Mouse (Mus musculus) gastrocnemius, postnatal 14 days (tissue): ENCODE measurements around the gene Rps19. TPM values are rescaled to one million over a fixed set of nuclear protein-coding genes. Genes with fewer than 3 reads are reported as not detected.
"Not testable (repeated sequence)": the region's sequence is repeated elsewhere in the genome, so short reads cannot be mapped to it uniquely, and the experiment has no call there.

ENCODE experiments used
- DNase-seq: peaks from one replicate; pipeline ENCODE4 v3.0.0; 2021; ENCODE audit warnings: mixed read lengths
- intact Hi-C: fragments of 180-260 bp; cut with DNase I; formaldehyde crosslinking; loops from one replicate; pipeline ENCODE4 v1.15.1; 2025; ENCODE audit warnings: low total_unique reads
- long read RNA-seq, 2 experiments: library from polyadenylated mRNA; stranded (forward); transcript quantifications; one replicate each; pipeline ENCODE4 v2.0.0; 2021
- total RNA-seq, 2 experiments: library from RNA; stranded (reverse); gene quantifications; 2 replicates each; pipeline ENCODE4 v1.2.3; 2021

Gene Rps19
- total RNA-seq = 100 to 1,000 TPM; 481 to 524 TPM
- long read RNA-seq, experiment 1, transcript Rps19-203 (6 exons, 774 nt) = major isoform, 123 of 140 reads
- long read RNA-seq, experiment 1, transcript Rps19-208 (2 exons, 286 nt) = minor isoform, 5 of 140 reads
- long read RNA-seq, experiment 1, partial matches to known transcripts = 2 of 140 reads
- long read RNA-seq, experiment 1, other reads (novel, unspliced or antisense) = 6 of 140 reads
- long read RNA-seq, experiment 2, transcript Rps19-203 (6 exons, 774 nt) = major isoform, 158 of 172 reads
- long read RNA-seq, experiment 2, partial matches to known transcripts = 1 of 172 reads
- long read RNA-seq, experiment 2, other reads (novel, unspliced or antisense) = 3 of 172 reads

- intact Hi-C loops = no loop called here
- DNase-seq = peak; percentile 99
These were observed at the start of gene Rps19 for GRCm38 (mm10) chr7:24883896-24884692. Rps19 (plus strand) TSS chr7:24884371.

DNA sequence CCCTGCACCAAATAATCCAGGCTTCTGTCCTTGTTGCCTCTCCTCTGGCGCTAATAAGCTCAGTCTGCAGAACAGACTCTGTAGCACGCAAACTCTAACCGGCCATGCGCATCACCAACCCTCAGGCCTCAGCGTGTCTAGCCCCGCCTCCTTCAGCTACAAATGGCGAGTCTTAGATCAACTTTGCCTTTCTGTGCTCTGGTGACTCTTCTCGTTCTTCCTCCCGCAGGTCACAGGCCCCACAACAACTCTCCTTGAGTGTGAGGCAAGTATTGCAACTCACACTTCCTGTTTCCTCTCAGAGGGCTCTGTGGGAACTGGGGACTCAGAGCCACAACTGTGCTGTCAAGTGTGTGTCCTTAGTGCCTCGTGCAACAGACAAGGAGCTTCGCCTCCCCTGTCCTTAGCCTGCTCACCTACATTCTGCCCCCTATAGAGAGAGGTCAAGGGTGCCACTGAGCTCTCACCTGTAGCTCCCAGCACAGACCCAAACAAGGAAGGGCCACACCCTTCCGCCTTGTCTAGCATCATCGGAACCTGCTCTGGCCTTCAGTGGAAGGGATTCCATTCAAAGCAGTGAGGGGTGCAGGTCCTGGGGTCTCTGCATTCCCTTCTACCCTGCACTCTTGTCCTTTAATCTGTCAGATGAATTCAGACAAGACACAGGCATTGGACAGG, 45.3 kb upstream of the Rps19 start:
- not testable (repeated sequence) for DNase-seq

GRCm38 (mm10) chr7:24839410-24839808, 44.8 kb upstream of the Rps19 start:
- no peak for DNase-seq
- intact Hi-C loops = loop anchor here (5.0 kb wide), 1 partner anchor 738 kb away; no protein-coding TSS in a partner anchor

More for the DNA sequence above, 45.3 kb upstream of the Rps19 start:
- intact Hi-C loops = loop anchor here (5.0 kb wide), 1 partner anchor 738 kb away; no protein-coding TSS in a partner anchor

- intact Hi-C loops = no loop called here
- no peak for DNase-seq
These were observed 43.8 kb upstream of the Rps19 start for GRCm38 (mm10) chr7:24840331-24840730.

DNA sequence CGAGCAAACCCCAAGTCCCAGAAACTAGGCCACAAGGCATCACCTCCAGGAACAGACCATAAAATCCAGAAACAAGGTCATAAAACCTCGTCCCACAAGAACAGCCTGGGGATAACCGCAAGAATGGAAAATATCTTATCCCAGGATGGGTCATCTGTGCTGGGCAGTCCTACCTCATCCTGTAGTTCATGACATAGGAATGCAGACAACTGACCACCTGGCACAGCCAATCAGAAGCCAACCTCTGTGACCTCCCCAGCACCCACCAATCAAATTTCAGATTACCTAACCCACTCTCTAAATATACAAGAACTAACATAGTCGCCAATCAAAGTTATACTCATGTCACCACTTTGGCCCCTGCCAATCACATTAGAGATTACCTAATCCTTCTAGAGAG, 43.2 kb upstream of the Rps19 start:
- no peak for DNase-seq
- intact Hi-C loops = no loop called here

DNA sequence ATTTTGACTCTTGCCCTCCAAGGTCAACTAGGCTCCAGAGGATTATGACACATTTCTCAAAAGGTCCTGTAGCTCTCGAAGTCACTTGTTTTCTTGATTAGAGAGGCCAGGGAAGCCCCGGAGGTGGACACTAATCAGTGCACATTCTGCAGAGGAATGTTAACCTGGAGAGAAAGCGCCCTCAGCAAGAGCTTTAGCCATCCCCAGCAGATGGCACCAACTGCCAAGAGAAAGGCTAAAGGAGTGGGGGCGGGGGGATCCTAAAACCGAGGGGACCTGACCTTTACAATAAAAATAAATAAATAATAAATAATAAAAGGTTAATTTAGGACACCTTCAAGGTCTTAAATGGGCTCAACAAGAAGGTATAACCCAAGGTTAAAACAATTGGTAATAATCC, 40.0 kb upstream of the Rps19 start:
- no peak for DNase-seq
- intact Hi-C loops = no loop called here

GRCm38 (mm10) chr7:24845181-24845580, 39.0 kb upstream of the Rps19 start:
- no peak for DNase-seq
- intact Hi-C loops = no loop called here

DNA sequence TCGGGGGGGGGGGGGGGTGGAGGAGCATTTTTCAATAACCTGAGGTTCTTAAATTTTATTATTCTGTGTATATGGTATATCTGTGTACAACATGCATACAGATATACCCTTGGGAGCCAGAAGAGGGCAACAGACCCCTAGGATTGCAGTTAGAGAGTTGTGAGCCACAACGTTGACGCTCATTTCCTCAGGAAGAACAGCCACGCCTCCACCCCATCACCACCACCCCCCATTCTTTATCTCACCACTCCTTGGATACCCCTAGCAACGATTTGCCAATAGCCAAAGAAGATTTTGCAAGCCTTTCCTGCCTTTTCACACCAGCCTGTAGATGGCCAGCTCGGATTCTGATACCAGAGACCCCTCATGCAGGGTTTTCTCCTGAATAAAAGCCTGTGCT, 38.5 kb upstream of the Rps19 start:
- intact Hi-C loops = no loop called here
- DNase-seq = no peak

DNA sequence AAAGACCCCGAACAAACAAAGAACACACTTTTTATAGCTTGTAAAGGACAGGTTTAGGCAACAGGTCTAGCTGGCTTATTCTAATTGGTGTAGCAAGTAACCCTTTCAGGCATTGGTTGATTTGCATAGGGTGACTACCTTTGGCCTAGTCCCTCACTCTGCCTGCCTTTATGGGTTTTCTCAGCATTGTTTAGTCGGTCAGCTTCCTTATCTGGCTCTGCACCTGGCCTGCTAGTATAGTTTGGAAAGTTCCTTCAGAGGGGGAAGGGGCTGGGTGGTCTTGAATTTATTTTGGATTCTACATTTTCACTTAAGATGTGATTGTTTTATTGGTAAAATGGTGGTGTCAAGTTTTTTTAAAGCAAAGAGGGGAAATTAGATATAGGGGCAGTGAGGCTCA, 37.6 kb upstream of the Rps19 start:
- intact Hi-C loops = not testable (repeated sequence)

DNA sequence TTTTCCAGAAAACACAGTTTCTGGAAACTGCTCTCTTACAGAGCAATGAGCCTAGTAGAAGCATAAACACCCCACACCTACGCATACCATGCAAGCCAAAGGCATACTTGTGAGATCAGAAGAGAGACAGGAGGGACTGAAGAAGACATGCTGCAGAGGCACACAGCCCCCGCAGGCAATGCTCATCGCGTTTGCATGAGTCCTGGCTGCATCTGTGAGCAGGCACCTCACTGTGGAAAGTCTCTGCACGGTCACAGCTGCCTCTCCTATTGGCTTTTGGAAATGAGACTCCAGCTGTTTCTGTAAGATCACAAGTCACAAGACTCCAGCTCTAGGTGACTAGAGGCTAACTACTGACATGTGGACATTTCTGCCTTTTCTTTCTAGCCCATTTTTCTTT, 34.0 kb upstream of the Rps19 start:
- no peak for DNase-seq
- intact Hi-C loops = no loop called here

More for the DNA sequence above, 37.6 kb upstream of the Rps19 start:
- not testable (repeated sequence) for DNase-seq

- DNase-seq = no peak
- intact Hi-C loops = no loop called here
These were observed 33.3 kb upstream of the Rps19 start for GRCm38 (mm10) chr7:24850899-24851303.

DNA sequence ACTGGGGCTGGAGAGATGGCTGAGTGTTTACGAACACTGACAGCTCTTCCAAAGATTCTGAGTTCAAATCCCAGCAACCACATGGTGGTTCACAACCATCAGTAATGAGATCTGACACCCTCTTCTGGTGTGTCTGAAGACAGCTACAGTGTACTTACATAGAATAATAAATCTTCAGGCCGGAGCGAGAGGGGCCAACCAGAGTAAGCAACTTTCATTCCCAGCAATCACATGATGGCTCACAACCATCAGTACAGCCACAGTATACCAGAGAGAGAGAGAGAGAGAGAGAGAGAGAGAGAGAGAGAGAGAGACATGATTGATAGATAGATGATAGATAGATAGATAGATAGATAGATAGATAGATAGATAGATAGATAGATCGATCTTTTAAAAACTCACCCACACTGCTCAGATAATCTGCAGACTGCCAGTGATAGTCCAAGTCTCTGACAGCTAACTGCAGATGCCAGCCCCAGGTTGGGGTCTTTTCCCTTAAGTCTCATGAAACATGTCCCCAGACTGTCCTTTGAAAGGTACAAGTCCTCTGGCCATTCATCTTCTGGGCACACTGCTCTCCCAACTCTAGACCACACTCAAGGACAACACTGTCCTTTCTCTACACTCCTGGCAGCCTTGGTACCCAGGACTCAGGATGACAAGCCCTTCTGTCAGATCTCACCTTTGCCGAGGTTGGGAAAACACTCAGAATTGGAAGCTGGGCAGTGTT, 32.4 kb upstream of the Rps19 start:
- no peak for DNase-seq
- intact Hi-C loops = no loop called here

DNA sequence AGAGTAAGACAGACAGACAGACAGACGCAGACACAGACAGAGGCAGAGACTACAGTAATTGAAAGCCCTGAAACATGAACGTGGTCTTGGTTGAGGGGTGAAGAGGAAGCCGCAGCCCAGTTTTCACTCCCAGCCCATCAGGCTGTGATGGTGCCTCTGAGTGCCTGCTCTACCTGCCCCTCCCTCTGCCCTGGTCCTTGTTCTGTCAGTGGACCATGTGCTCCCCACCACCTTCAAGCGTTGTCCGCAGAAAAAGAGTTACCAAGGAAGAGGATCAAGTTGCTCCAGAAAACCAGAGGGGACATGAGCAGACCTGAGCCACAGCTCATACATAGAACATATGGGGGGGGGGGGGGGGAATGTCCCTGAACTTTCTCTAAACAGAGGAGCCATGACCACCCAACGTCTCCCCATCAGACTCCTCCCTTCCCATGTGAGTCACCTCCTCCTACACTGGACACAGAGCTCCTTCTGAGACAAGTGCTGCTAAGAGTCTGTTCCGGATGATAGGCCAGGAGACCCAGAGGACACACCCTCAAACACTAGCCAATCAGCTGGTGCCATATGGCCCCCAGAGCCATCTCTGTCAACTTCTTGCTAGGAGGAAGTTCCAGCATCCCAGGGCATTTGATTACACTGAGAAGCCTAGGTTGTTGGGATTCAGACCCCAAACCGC, 31.5 kb upstream of the Rps19 start:
- intact Hi-C loops = no loop called here
- DNase-seq = no peak

DNA sequence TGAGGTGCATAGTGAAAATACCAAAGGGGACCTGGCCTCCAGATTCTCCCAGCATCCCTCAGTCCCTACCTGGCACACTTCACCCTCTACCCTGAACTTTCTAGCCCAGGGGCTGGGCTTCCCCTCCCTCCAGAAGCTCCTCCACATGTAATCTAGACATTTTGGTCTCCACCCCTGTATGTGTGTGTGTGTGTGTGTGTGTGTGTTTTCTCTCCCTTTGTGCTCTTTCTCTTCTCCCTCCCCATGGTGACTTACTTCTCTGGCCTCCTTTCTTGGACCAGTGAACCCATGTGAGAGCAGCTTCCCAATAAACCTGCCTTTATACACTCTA, 31.0 kb upstream of the Rps19 start:
- intact Hi-C loops = no loop called here
- no peak for DNase-seq

- DNase-seq = no peak
- intact Hi-C loops = no loop called here
These were observed 30.5 kb upstream of the Rps19 start for GRCm38 (mm10) chr7:24853695-24854094.

DNA sequence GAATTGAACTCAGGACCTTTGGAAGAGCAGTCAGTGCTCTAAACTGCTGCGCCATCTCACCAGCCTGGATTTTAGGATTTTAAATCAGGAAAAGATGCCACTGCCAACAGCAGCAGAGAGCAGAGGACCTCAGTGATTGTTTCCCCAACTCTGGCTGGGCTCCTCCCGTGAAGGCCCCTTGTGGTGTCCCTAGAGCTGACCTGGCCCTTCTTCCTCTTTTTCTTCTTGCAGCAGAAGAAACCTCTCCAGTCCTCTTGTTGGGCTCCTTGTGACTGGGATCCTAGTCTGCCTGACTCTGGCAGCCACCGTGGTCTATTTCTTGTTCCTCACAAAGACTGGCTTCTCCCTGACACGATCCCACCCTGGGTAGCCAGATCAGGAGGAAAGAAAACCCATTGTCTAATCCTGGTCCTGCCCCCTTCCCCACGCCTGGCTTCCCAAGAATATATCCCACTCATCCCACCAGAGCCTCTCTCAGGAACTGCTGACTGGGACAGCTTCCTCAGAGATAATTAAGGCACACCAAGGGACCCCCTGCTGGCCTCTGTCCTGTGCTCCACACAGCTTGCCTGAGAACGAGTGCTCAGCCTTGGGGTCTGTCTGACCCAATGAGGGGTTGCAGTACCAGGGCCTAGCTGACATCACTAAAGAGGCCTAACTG, 27.6 kb upstream of the Rps19 start:
- intact Hi-C loops = no loop called here
- no peak for DNase-seq

DNA sequence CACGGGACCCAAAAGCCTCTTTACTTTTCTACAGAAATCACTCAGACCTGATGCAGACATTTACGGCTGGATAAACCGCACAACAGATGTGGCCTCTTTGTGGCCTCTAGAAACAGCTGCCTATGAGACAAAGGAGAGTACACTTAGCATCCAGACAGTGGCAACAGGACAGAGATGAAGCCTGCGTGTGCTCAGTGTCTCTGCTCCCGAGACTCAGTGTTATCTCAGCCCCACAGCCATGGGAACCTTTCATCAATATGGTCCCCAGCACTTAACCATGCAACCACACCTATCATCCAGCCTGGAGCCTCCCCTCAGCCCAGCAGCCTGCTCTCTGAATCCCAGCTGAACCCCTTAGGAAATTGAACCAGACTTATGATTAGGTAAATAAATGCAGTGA, 24.9 kb upstream of the Rps19 start:
- no peak for DNase-seq
- intact Hi-C loops = no loop called here

GRCm38 (mm10) chr7:24861913-24862312, 22.3 kb upstream of the Rps19 start, which contains the start of gene Gm9844:
Gm9844 (plus strand) TSS chr7:24862213.
- intact Hi-C loops = no loop called here
- no peak for DNase-seq

DNA sequence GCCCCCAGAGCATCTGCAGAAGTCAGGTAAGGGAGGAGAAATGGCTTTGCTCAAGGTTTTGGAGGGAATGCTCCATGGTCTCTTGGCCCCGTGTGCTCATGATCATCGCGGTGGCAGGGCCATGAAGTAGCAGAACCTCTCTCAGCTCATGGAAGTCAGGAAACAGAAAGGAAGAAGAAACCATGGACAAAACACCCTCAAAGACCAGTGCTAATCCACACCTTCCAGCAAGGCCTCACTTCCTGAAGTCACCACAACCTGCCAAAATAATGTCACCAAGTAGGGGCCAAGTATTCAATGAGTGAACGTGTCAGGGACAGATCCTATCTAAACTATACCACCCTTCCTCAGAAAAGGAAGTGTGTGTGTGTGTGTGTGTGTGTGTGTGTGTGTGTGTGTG, 21.3 kb upstream of the Rps19 start:
- no peak for DNase-seq
- intact Hi-C loops = no loop called here
